Mouse (Mus musculus) stomach, postnatal 0 days (tissue): ENCODE measurements around the gene Zfp961. TPM values are rescaled to one million over a fixed set of nuclear protein-coding genes. Genes with fewer than 3 reads are reported as not detected.
A peak's percentile ranks its signal among the peaks of the same experiment; 100 is the strongest.
"Not testable (repeated sequence)": the region's sequence is repeated elsewhere in the genome, so short reads cannot be mapped to it uniquely, and the experiment has no call there.

ENCODE experiments used
- ATAC-seq: fragments of 200-750 bp; cut with Nextera tagmentation; 2 replicates; pipeline ENCODE4 v1.8.0; 2017; ENCODE audit not compliant: low FRiP score, low TSS enrichment
- DNase-seq: peaks from one replicate; pipeline ENCODE4 v3.0.0-alpha.2; 2016; ENCODE audit warnings: low spot score
- H3K27ac ChIP-seq: fragments of 300-500 bp; sonication (generic); replicated peaks from 2 replicates; pipeline ENCODE4 v1.5.1; 2014; ENCODE audit warnings: mild to moderate bottlenecking, control low read depth
- H3K27me3 ChIP-seq: fragments of 300-500 bp; sonication (generic); 2 replicates; pipeline ENCODE4 v1.6.1; 2014; ENCODE audit warnings: low read length; ENCODE audit not compliant: control insufficient read depth, insufficient read depth
- H3K36me3 ChIP-seq: fragments of 300-500 bp; sonication (generic); 2 replicates; pipeline ENCODE4 v1.6.1; 2014; ENCODE audit warnings: low read length, mixed read lengths; ENCODE audit not compliant: control insufficient read depth, insufficient read depth
- H3K4me1 ChIP-seq: fragments of 300-500 bp; sonication (generic); replicated peaks from 2 replicates; pipeline ENCODE4 v1.6.1; 2014; ENCODE audit warnings: antibody characterized with exemption; ENCODE audit not compliant: control insufficient read depth, insufficient read depth
- H3K4me2 ChIP-seq: fragments of 300-500 bp; sonication (generic); replicated peaks from 2 replicates; pipeline ENCODE4 v1.6.1; 2014; ENCODE audit warnings: low read depth, mild to moderate bottlenecking, control low read depth, moderate library complexity
- H3K4me3 ChIP-seq: fragments of 300-500 bp; sonication (generic); 2 replicates; pipeline ENCODE4 v1.5.1; 2014; ENCODE audit warnings: low read depth, low read length, control low read depth
- H3K9ac ChIP-seq: fragments of 300-500 bp; sonication (generic); 2 replicates; pipeline ENCODE4 v1.6.1; 2014; ENCODE audit warnings: mild to moderate bottlenecking, low read length, control low read depth, mixed read lengths
- H3K9me3 ChIP-seq: fragments of 300-500 bp; sonication (generic); 2 replicates; pipeline ENCODE4 v1.6.1; 2016; ENCODE audit warnings: low read length; ENCODE audit not compliant: control insufficient read depth
- CTCF ChIP-seq: IDR thresholded peaks from 2 replicates; pipeline ENCODE4 v1.5.1; 2016; ENCODE audit warnings: antibody characterized with exemption, low read depth, mild to moderate bottlenecking, moderate library complexity
- EP300 ChIP-seq: optimal IDR thresholded peaks from 2 replicates; pipeline ENCODE3; 2016; ENCODE audit warnings: antibody characterized with exemption
- WGBS: fragments of 180-500 bp; shearing (Covaris S2); extraction: QIAGEN DNeasy Blood & Tissue Kit; methylation state at CpG from one replicate; pipeline ENCODE4 v1.1.7; 2014; 5-methylcytosine and 5-hydroxymethylcytosine counted together
- polyA plus RNA-seq: library from polyadenylated mRNA; unstranded; fragments of >200 nt; fragmentation: Nextera tagmentation; extraction: Ambion mirVana; gene quantifications from 2 replicates; pipeline ENCODE4 v1.2.1, GENCODE M21; 2015

Zfp961 gene
- 11.2 and 11.8 TPM in 2 replicates for polyA plus RNA-seq

DNA sequence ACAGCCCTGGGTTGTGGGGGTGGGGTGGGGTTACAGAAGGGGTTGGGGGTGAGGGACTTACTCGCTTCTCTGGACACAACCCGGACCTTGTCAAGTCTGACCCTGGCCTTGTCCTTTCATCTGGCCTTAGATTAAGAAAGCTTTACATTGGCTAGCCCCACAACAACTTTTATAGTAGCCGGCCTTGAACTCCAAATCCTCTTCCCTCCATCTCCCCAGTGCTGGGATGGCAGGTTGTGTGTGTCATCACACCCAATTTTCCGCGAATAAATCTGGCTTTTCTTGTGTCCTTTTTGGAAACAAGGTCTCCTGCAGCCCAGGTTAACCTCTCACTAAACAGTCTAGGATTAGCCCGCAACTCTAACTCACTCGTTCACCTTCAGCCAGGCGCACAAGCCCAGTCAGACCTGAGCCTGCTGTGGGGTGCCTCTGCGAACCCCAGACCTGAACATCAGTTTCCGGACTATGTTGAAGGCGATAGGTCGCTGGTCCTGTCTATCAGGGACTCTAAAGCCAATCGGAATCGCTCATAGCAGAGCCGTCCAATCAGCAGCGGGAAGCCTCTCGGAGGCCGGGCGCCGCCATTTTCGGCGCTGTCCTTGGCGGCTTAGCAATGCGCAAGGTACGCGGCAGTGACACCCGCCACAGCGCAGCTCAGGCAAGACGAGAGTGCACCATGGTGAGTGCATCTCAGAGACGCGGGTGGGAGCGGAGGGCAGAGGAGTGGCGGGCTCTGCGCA, at the start of gene Zfp961:
TSS of gene Zfp961 (plus strand) at position 557 of the 740 bp plus-strand sequence.
- no peaks in the 10 kb centered on the region for H3K9me3 ChIP-seq
- TF ChIP-seq EP300 (peak; percentile 57), CTCF (no peak)
- H3K4me1 ChIP-seq, result 0 out of 2 replicates have a peak, but pooled peaks cover 3% of the 10 kb centered on the region
- peak within 1 kb of the TSS; percentile 82 for H3K27ac ChIP-seq
- ATAC-seq (peak; percentile 100), DNase-seq (peak; percentile 95)
- H3K27me3 ChIP-seq, result no peaks in the 10 kb centered on the region
- peak within 1 kb of the TSS; percentile 77 for H3K9ac ChIP-seq
- peak within 1 kb of the TSS; percentile 75 for H3K4me3 ChIP-seq
- 2% methylated on average over 34 of the region's 34 CpGs for WGBS
- H3K36me3 ChIP-seq, result no peaks in the 10 kb centered on the region
- H3K4me2 ChIP-seq, result peak within 1 kb of the TSS; percentile 69

DNA sequence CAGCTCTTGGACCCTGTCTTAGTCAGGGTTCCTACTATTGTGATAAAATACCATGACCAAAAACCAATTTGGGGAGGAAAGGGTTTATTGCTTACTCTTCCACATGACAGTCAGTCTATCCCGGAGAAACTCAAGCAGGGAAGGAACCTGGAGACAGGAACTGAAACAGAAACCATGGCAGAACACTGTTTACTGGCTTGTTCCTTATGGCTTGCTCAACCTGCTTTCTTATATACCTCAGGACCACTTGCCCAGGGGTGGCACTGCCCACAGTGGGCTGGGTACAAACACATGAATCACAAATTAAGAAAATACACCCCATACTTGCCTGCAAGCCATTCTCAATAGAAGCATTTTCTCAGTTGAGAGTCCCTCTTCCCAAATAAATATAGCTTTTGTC, 47.8 kb upstream of the Zfp961 start:
- H3K4me3 ChIP-seq, H3K36me3 ChIP-seq, DNase-seq: not testable (repeated sequence)

DNA sequence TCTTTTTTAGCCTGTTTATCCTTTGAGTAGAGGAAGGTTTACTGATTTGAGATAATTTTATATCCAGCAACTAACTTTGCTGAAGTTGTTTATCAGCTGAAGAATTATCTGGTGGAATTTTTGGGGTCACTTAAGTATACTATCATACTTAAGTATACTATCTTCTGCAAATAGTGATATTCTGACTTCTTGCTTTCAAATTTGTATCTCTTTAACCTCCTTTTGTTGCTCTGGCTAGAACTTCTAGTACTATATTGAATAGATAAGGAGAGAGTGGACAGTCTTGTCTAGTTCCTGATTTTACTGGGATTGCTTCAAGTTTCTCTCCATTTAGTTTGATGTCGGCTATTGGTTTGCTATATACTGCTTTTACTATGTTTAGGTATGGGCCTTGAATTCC, 44.0 kb upstream of the Zfp961 start:
- Histone ChIP-seq H3K27ac (no peak overlapping the region), H3K9me3 (no peaks in the 10 kb centered on the region), H3K27me3 (no peaks in the 10 kb centered on the region), H3K4me2 (no peak overlapping the region), H3K9ac (no peak overlapping the region), H3K4me1 (no peaks in the 10 kb centered on the region), H3K4me3 (no peak overlapping the region), H3K36me3 (no peaks in the 10 kb centered on the region)
- DNase-seq (no peak), ATAC-seq (no peak)
- 91% methylated on average over 1 of the region's 1 CpGs for WGBS
- TF ChIP-seq CTCF (no peak), EP300 (no peak)

More for the DNA sequence above, 47.8 kb upstream of the Zfp961 start:
- WGBS, result 56% methylated on average over 1 of the region's 1 CpGs
- H3K27me3 ChIP-seq, H3K4me1 ChIP-seq, H3K9ac ChIP-seq, H3K27ac ChIP-seq, H3K9me3 ChIP-seq, H3K4me2 ChIP-seq, ATAC-seq: not testable (repeated sequence)

DNA sequence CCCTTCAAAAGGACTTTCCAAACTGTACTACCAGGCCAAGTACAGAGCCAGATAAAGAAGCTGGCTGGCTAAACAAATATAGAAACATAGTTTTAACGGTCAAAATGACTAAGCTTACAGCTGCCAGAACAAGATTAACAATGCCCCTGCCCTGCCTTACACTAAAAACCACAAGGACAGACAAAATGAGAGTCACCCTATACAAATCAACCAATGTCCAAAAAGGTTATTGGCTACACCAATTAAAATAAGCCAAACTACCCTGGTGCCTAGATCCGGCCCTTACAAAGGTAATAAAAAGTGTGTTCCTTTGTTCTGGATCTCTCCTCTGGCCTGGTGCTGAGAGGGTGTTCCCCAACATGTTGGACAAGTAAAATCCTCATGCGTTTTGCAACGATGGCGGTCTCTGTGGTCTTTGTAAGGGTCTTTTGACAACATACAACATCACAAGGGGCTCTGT, 43.0 kb upstream of the Zfp961 start:
- Histone ChIP-seq H3K4me1 (no peaks in the 10 kb centered on the region), H3K27me3 (no peaks in the 10 kb centered on the region), H3K4me2 (peak overlapping the region; percentile 62; the same call in 1 of the 2 replicates), H3K9ac (no peak overlapping the region), H3K27ac (peak overlapping the region; percentile 94; the same call in 1 of the 2 replicates), H3K9me3 (no peaks in the 10 kb centered on the region), H3K4me3 (no peak overlapping the region), H3K36me3 (no peaks in the 10 kb centered on the region)
- ATAC-seq (no peak), DNase-seq (no peak)
- no peak for TF ChIP-seq CTCF
- 89% methylated on average over 5 of the region's 5 CpGs for WGBS

DNA sequence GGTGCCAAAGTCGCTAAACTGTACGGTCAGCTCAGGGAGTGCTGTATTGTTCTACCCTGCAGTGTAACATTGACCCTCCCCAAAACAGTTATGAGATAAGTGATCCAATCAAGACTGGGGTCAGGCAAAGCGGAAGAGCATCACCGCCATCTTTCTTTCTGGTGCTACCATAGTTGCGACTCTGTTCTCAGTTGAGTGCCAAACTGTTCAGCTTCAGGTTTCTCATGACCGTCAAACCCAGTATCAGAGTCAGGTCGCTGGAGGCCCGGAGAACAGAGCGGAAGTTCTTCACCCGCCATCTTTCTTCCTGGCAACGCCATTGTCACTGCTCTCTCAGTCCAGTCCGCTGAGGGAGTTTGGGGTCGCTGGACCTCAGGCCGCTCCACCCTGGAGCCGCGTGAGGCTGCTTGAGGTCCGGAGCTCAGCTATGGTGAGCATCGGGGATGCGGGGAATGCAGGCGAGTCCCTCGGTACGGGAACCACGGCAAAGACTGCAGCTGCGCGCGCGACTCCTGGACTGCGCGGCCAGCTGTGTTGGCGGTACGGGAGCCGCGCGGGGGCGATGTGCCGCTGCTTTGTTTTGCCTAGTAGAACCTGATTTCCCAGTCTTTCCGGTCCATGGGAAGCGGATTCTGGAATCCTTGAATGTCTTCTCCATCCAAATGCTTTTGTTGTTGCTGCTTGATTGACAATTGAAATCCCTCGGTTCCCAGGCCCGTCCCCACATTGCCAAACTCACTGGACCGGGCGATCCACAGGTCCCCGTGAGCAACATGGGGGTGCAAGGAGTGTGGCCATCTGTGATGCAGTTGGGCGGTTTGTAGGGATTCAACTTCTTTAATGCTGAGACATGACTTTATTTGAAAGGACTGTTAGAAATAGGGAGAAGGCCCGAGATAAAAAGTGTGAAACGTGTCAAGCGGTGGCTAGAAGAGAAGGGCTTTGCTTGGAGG, 42.3 kb upstream of the Zfp961 start, which contains the start of the genes Zfp882 and Zfp617:
TSS of gene Zfp882 (plus strand) at position 300 of the 953 bp plus-strand sequence.
TSS of gene Zfp617 (plus strand) at position 327 of the 953 bp plus-strand sequence.
- H3K4me2 ChIP-seq, result peak within 1 kb of the TSS; percentile 62
- 7% methylated on average over 47 of the region's 47 CpGs for WGBS

More for the DNA sequence above, 42.3 kb upstream of the Zfp961 start, which contains the start of the genes Zfp882 and Zfp617:
- no peaks in the 10 kb centered on the region for H3K9me3 ChIP-seq
- H3K4me1 ChIP-seq, result no peaks in the 10 kb centered on the region
- peak; percentile 82 for TF ChIP-seq CTCF
- TF ChIP-seq EP300, result peak; percentile 64
- H3K9ac ChIP-seq, result peak within 1 kb of the TSS; percentile 86
- DNase-seq, result peak; percentile 88
- peak within 1 kb of the TSS; percentile 76 for H3K4me3 ChIP-seq
- no peaks in the 10 kb centered on the region for H3K27me3 ChIP-seq
- H3K36me3 ChIP-seq, result no peaks in the 10 kb centered on the region
- peak; percentile 96 for ATAC-seq
- peak within 1 kb of the TSS; percentile 94 for H3K27ac ChIP-seq
